Mouse (Mus musculus) cerebellum, adult 8-10 months (tissue): ENCODE measurements around the gene Zmynd10.

ENCODE experiments used
- DNase-seq: peaks from one replicate; pipeline ENCODE4 v3.0.0; 2022

Gene Zmynd10

DNA sequence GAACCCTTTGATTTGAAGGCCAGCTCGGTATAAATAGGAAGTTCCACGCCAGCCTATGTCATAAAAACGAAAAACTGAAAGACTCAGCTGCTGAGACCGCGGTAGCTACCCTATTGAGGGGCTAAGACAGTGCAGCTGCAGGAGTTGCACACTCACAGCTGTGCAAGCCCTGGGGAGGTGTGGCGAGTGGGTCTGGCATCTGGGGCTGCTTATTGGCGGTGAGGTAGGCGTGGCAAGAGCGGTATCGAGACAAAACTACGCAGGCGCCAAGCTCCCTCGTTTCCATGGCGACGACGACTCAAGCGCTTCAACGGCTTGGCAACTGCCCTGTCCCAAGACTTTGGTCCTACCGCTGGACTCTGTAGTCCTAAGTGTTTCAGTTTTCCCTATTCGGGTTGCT is at the start of gene Zmynd10:
Zmynd10 (plus strand) TSS at position 273 of the 400 bp plus-strand sequence.
- DNase-seq: no peak

DNA sequence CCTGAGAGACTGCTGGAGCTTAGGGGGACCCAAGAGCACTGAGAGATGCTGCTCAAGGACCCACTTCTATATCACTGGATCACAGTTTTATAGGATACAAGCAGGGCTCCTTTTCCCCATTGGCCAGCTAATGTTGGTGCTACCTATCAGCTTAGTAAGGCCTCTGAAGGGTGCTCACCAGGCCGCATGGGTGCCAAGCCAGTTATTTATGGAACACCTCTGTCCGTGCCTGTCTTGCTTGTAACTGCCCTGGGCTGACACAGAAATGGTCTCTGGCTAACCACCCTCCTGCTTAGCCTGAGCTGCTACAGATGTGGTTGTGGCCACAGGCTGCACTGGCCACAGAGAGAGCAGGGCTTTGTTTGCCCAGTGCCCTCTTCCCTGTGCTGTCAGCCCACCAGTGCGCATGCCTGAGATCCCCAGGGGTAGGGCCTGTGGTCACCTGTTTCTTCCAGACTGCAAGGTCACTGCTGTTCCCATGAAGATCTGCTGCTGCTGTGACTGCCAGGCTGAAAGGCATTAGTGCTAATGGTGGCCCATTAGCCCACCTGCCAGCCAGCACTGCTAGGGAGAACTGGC is 46.3 kb upstream of the Zmynd10 start:
- DNase-seq: no peak

DNA sequence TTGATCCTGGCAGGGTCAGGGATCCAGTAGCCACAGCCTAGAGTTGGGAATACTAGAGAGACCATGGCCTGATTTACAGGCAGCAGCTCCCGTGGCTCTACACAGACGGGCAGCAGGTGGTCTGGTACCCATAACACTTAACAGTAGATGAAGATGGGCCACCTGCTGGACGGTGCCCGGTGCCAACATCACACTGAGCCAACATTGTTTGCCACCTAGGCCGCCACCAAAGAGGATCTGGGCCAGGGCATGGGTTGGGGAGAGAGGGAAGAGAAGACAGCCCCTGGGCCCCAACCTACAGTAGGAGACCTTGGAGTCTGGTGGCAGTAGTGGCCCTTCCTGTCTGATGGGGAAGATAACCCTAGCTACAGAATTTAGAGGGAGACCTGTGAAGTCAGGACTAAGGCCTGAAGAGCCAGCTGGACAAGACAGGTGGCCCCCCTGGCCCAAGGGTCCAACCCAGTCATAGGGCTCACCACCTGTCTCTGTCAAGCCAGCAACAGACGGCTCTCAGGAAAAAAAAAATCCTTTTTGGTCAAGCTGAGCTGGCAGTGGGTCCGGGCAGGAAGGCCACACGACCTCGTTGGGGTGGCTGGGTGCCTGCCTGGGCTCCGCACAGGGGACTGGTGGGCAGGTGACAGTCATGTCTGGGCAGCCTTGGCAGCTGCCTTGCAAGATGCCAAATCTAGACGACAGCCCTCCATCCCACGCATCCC is 44.8 kb upstream of the Zmynd10 start:
- peak; percentile 76 for DNase-seq

DNA sequence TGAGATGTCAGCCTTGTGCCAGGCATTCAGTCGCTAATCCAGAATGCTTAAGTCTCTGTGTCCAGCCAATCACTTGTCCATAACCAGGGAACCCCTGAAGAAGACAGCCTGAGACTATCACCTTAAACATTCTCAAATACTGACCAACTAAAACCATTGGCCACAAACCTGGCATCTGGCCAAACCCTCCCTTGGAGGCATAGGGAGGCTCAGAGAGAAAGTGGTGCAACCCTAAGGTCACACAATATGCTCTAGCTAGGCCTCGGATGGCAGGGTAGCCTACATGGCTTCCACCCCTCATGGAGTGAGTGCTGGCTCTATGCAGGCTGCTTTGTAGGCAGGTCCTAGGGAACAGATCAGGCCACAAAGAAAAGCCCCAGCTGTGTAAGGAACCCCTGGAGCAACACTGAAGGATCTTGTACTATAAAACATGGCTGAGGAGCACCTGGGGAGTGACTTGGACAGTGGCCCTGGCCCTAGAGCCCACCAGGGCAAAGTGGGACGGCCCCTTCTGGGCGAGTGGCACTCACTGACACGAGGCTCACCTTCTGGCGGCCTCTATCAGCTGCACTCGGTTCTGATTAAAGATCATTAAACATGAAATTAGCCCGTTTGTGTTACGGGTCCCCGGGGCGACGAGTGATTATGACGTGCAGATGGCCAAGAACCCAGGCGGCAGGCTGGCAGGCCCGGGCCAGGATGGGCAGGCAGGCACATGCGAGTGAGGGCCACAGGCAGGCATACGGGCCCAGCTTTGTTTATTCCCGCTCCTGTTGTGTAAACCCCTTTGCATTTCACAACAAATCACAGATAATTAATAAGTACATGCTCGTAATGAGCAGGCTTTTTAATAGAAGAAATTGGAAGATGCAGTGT is 42.2 kb upstream of the Zmynd10 start:
- DNase-seq: no peak

DNA sequence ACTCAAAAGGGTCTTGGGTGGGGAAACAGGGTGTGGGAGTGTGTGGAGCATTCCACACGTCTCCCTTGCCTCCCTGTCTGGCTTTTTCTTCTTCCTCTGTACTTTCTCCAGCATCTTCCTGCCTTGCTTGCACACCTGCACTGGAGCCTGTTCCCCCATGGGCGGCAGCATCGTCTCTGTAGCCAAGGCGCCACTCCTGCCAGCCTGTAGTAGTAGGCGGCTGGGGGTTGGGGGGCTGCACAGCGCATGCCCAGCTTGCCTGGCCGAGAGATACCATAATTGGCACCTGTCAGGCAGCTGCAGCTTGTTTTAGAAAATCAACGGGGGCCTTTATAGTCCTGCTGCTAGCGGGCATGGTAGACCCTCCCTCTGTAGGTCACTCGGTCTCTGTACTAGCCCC is 38.8 kb upstream of the Zmynd10 start:
- no peak for DNase-seq

DNA sequence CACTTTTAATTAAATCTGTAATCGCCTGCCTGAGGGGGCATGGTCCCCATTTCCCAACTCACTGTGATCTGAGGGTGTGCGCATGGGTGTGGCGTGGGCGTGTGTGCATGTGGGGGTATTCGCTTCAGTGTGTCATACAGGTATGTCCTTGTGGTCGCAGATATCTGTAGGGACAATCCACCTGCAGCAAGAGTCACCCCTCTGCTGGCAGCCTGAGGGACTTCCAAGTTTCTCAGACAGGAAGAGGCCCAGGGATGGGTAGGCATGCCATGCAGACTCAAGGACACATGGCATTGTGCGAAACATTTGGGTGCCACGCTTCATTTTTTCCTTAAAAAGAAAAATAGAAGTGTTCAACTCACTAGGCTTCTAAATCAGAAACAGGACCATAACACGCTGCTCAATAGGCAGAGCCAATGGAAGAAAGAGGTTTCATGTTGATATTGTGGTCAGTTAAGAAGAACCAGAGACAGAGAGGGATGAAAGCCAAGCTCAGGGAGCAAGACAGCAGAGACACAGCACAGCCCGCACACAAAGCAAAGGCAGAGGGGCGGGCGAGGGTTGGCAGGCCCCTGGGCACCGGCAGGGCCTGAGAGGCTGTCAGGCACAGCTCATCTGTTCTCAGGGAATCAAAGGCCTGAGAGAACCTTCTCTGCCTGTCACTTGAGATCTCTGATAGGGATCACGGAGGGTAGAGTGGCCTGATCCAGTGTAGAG is 36.6 kb upstream of the Zmynd10 start:
- no peak for DNase-seq

DNA sequence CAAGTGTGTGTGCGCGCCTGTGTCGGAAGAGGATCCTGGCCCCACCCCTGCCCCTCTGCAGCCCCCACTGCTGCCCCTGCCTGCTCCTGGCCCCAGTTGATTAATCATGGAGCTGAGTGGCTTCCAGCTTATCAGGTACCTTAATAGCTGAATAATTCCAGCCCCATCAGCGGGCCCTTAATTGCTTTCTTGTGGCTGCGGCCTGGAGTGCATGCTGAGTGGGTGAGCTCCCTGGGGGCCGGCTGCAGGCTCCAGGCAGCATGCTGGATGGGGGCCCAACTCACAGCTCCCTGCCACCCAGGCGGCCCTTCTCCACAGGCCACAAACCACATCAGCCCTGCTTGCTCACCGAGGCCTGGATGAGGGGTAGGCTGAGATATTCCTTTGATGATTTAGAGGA is 35.7 kb upstream of the Zmynd10 start:
- no peak for DNase-seq

DNA sequence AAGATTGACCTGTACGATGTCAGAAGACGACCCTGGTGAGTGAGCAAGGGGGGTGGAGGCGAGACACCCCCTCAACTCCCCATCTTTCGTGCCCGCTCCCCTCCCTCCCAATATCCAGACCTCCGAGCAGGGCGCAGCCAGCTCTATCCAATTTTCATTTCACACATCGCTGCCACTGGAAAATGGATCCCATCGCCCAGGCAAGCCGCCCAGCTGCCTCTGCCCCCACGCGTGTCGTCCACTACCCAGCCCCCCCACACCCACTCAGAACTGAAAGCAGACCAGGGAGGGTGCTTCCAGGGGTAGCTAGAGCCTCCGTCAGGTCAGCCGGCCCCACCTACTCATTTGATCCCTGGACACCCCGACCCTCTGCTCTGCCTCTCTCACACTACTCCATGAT is 34.8 kb upstream of the Zmynd10 start:
- DNase-seq: no peak

DNA sequence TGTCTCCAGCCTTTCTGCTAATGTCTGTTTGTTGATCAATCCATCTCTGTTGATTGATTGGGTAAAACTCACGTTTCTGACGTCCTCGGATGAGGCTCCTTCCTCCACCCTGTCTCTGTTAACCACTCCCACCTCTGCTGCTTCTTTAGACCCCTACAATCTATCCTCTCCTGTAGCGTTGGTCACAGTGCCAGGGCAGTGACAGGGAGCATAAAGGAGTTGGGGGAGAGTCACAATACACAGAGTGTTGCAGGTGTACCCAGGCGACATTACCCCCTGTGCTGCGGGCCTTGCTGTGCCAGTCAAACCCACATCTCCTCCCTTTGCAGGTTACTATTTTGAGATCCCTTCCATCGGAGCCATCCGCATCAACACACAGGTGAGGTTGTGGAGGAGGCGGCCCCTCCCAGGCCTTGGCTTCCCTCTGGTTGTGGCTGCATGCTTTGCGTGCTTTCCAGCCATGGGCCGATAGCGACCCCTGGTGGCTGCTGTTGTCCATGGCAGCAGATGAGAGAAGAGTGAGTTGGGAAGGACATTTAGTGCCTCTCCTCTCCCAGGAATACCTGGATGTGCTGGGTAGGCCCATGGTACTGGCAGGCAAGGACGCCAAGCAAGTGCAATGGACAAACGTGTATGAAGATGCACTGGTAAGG is 32.7 kb upstream of the Zmynd10 start:
- peak; percentile 91 for DNase-seq

DNA sequence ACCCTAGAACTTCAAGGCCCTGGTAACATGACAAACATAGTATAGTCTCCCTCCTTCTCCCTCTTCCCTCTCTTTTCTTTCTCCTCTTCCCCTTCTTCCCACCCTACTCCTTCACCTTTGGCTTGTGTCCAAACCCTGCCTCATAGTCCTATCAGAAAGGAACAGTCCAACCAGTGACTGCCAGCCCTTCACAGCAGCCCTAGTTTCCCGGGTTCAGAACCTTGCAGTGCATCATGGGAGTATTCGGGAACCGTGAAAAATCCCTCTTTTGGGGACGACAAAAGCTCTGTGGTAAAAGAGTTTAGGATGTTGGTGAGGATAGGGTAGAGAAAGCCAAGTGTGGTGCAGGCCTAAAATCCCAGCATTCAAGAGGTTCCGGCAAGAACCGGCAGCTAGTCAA is 26.8 kb upstream of the Zmynd10 start:
- DNase-seq: no peak

DNA sequence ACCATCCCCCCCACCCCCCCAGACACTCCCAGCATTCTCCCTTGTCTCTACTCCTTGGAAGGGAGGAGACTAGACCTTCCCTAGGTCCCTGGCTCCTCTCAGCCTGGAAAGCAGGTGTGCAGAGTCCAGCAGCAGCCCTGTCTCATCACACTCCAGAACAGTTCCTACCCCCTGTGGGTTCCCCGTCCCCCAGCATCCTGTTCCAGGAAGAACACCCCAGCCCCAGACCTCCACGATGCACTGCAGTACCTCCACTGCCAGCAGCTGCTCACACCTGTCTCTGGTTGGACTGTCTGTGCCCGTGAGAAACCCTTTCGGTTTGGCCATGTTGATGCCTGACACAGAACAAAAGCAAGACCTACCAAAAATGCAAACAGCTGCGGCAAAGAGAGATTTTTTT is 25.9 kb upstream of the Zmynd10 start:
- DNase-seq: no peak

DNA sequence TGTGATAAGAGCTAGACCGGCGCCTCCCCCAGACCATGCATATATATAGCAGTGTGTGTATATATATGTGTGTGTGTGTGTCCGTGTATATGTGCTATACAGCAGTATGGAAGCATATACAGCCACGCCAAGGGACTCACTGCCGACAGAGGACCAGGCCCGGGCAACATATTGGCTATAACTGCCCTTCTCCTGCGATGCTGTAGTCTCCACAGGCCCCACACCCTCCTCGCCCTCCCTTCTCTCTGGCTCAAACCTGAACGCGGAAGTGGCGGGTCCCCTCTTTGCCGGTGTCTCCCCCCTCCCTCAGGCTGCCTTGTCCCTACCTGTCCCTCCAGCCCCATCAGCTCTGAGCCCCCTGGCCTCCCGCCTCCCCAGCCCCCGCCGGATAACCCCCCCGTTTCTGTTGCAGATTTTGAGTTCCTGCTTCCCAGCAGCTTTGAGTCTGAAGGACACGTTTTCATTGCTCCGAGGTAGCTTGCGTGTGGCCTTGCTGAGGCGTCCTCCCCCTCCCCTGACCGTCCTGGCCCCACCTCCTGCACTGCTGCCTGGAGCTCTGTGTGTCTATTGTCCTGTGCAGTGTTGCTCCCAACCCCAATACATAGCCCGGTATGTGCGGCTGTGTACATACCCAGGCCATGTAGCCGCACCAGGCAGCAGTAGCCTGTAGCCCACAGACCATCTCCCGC is 25.2 kb upstream of the Zmynd10 start:
- no peak for DNase-seq

DNA sequence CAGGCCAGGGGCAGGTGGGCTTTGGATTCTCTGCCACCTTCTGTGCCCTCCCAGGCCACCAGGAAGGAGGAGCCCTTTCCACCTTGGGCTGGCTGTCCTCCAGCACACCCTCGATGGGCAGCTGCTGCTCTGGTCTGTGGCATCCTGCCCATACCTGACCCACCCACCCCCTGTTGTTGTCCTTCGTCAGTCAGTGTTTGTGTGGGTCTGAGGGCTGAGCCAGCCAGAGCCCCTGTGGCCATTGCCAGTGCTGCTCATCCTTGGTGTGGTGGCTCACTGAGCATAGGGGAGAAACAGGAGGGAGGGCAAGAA is 24.7 kb upstream of the Zmynd10 start:
- no peak for DNase-seq

DNA sequence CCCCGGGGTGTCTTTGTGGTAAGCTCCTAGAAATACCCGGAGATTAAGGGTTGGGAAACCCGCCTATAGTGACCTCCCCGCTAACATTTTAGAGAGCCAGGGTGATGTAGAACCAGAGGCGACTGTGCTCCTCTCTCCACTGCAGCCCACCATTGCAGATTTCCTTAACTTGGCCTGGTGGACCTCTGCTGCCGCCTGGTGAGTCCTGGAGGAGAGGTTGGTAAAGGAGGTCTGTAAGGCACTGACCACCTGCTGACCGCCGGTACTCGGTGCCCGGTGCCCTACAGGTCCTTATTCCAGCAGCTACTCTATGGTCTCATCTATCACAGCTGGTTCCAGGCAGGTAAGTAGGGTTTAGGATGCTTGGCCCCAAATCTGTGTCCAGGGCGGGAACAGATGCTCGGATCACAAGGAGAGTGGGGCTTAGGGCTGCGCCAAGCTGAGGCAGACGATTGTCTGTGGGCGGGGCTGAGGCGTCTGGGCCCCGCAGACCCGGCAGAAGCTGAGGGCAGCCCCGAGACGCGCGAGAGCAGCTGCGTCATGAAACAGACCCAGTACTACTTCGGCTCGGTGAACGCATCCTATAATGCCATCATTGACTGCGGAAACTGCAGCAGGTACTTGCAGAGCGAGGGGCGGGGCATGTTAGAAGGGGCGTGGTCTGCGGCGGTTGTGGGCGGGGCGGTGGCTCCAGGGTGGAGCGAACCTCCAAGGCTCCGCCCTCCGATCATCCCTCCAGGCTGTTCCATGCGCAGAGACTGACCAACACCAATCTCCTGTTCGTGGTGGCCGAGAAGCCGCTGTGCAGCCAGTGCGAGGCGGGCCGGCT is 20.7 kb upstream of the Zmynd10 start:
- DNase-seq: no peak

DNA sequence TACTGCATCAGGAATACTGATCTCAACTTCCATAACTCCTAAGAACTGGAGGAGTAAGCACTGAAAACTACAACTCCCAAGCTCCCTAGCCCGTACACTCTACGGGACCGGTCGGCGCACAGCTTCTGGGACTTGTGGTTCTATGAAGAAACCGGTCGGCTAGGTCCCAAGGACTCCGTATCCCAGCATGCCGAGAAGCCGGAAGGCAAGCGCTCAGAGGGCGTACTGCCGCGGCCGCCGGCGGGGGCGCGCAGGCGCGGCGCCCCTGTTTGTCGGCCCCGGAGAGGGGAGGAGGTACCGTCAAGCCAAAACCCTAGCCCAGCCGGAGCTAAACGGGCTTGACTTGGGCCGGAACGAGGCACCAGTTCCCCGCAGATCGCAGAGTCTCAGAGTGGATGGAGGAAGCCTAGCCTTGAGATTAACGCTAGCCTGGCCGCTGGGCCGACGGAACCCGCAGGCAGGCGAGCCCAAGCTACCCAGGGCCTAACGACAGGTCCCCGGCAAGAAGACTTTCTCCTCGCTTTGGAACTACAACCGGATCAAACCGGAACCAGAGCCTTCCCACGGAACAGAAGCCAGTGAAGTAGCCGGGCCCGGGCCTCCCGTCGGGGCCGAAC is 13.2 kb upstream of the Zmynd10 start, which contains the start of gene Tmem115:
Tmem115 (plus strand) TSS at position 155 of the 617 bp plus-strand sequence.
- DNase-seq: peak; percentile 91

DNA sequence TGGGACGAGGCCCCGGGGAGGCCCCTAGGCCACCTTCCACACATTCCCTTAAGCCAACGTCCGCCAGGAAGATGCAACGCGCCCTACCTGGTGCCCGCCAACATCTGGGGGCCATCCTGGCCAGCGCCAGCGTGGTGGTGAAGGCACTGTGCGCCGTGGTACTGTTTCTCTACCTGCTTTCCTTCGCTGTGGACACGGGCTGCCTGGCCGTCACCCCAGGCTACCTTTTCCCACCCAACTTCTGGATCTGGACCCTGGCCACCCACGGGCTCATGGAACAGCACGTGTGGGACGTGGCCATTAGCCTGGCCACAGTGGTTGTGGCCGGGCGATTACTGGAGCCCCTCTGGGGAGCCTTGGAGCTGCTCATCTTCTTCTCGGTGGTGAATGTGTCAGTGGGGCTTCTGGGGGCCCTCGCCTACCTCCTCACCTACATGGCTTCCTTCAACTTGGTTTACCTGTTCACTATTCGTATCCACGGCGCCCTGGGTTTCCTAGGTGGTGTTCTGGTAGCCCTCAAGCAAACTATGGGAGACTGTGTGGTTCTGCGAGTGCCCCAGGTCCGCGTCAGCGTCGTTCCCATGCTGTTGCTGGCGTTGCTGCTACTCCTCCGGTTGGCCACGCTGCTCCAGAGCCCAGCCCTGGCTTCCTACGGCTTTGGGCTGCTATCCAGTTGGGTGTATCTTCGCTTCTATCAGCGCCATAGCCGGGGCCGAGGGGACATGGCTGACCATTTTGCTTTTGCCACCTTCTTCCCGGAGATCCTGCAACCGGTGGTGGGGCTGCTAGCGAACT is 12.5 kb upstream of the Zmynd10 start:
- DNase-seq: no peak

DNA sequence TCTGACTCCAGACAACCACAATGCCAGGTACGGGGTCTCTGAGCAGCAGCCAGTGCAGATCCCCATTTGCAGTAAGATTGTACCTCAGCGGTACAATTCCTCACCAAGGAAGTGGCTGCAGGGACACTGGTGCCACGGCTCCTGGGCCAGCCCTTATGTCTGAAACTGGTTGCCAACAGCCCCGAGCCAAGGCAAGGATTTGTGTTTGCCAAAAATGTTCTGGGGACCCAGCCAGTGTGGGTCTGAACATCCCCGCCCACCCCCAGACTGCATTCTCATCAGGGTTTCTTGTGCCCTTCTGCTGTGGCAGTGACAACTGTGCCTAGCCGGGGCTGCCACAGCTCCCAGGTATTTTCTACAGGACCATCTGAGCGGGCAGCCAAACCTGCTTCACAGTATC is 8.9 kb upstream of the Zmynd10 start:
- DNase-seq: no peak

DNA sequence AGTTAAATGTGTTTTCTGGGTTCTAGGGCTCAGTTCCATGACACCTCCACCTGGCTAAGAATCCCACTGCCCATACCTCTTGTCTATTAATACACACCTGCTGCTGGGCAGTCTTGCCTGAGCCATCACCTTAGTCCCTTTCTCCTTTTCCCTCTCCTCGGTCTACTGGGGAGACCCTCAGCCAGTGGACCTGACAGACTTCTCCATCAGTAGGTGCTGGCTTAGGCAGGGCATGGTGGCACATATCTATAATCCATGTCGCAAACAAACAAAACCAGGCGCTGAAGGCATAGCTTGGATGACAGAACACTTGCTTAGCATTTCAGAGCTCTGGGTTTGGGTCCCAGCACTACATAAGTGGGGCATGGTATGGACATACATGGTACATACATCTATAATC is 8.4 kb upstream of the Zmynd10 start:
- no peak for DNase-seq

DNA sequence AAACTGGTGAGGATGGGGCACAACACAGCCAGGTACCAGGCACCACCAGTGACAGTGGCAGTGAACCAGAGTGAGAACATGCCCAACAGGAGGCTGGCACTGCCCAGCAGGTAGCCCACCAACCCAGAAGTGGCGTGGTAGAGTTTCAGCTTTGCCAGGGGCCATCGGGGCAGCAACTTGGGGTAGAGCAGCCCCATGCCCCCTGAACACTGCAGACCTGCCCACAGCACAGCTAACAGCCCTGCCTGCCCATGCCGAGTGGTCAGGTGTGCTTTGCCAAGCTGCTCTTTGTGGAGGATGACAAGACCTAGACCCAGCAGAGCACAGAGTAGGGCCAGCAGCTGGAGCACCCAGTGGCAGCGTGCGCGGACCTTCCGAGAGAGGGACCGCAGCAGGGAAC is 7.2 kb upstream of the Zmynd10 start:
- peak; percentile 32 for DNase-seq

DNA sequence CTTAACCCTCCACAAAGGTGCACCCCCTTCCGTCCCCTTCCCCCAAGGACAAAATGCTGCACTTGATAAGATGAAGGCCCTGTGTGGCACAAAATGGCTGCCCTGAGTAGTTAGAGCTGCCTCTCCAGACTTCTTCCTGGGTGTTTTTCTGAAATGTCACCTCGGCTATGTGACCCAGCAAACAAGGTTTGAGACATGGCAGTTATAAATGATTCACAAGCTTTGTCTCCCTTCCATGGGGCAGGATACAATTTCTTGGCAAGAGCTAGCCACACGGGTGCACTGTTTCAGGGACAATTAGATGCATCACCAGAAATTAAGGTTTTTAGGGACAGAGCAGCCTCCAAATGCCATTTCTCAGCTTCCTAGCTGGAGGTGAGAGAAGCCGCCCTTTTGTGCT is 6.7 kb upstream of the Zmynd10 start:
- peak; percentile 18 for DNase-seq
